Mouse (Mus musculus): ENCODE results near the gene Slc39a10. TPM values are rescaled to one million over a fixed set of nuclear protein-coding genes. Genes with fewer than 3 reads are reported as not detected.

Gene Slc39a10
- polyA plus RNA-seq (2017; shearing (Covaris generic)), result 23.2 TPM

DNA sequence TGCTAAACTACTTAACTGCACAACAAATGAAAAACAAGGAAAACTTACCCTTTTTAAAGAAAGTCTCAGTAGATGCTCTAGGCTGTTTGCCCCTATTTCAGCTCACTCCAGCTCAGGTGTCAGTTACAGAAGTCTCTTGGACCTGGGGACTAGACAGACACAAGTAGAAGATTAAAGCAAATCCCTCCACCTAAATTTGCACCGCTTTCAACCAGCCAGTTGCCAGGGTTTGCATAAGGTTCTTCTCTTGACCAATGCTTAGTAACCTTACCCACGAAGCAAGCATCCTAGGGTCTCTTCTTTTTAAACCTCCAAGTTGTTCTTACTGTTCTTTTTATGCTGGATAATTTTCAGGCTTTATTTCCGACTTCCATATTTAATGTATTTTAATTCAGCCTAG is at the start of gene Slc39a10:
Gene Slc39a10, minus strand, starts transcription at position 101 of the 400 bp plus-strand sequence.

